Mouse (Mus musculus): ENCODE results near the gene Rarb. TPM values are rescaled to one million over a fixed set of nuclear protein-coding genes. Genes with fewer than 3 reads are reported as not detected.

Rarb gene
- polyA plus RNA-seq, 1 experiment, result 22.2 TPM

GRCm38 (mm10) chr14:16572755-16573340, 246.1 kb downstream of the Rarb start:
- no peak overlapping the region for H3K27ac ChIP-seq (ENCODE audit: insufficient read depth, low read length)
- no peak for TF ChIP-seq CTCF (IDR thresholded peaks at IDR 0.05; ENCODE audit: extremely low read depth, insufficient read depth, low read length)
- no peak for TF ChIP-seq POLR2A (IDR thresholded peaks at IDR 0.05; ENCODE audit: extremely low read depth, insufficient read depth, low read length)
- H3K4me1 ChIP-seq (ENCODE audit: control insufficient read depth, insufficient read depth, low read length), result peaks cover 1% of the 10 kb centered on the region; the same call in 1 of the 2 replicates
- H3K4me3 ChIP-seq (ENCODE audit: insufficient read depth, low read length), result peak overlapping the region; percentile 90; the same call in 1 of the 2 replicates

DNA sequence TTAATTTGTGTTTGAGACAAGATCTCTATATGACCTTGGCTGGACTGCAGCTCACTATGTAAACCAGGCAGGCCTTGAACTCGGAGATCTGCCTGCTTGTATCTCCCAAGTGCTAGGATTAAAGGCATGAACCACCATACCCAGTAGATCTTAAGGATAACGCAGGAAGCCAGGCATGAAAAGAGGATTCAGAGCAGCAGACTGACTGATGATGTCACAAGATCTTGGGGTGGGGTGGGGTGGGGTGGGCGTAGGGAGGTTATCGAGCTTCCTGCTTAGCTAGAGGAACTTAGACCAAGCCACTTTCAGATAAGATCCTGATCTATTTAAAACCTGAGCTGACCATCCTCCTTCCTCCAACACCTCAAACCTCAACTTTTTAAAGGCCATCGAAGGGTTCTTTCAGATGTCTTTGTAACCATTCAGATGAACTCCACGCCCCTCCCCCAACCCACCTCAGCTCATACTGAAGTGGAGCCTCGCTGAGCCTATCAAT, 249.4 kb downstream of the Rarb start:
- TF ChIP-seq POLR2A (IDR thresholded peaks at IDR 0.05; ENCODE audit: extremely low read depth, insufficient read depth, low read length) (no peak), CTCF (IDR thresholded peaks at IDR 0.05; ENCODE audit: extremely low read depth, insufficient read depth, low read length) (no peak)
- no peak overlapping the region for H3K4me3 ChIP-seq (ENCODE audit: insufficient read depth, low read length)
- no peak overlapping the region for H3K27ac ChIP-seq (ENCODE audit: insufficient read depth, low read length)
- H3K4me1 ChIP-seq (ENCODE audit: control insufficient read depth, insufficient read depth, low read length), result no peaks in the 10 kb centered on the region

DNA sequence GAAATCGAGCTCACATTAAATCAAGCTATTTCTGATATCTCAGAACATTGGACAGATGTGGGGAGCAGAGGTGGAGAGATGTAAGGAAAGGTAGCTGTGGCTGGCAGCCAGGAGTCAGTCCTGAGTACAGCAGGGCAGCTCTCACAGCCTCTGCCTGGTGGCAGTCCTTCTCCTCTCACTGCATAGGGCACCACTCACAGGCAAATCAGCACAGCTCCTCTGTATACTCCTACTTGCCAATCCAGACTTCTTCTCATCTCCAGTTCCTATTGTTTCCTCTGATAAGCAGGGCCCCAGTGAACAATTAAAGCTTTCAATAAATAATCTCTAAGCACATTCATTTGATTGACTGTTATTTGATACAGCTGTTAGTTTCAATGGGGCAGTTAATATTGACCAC, 252.0 kb downstream of the Rarb start:
- Histone ChIP-seq H3K4me3 (ENCODE audit: insufficient read depth, low read length) (no peak overlapping the region), H3K4me1 (ENCODE audit: control insufficient read depth, insufficient read depth, low read length) (no peaks in the 10 kb centered on the region; the same call in 1 of the 2 replicates), H3K27ac (ENCODE audit: insufficient read depth, low read length) (no peak overlapping the region)
- TF ChIP-seq POLR2A (IDR thresholded peaks at IDR 0.05; ENCODE audit: extremely low read depth, insufficient read depth, low read length) (no peak), CTCF (IDR thresholded peaks at IDR 0.05; ENCODE audit: extremely low read depth, insufficient read depth, low read length) (no peak)

DNA sequence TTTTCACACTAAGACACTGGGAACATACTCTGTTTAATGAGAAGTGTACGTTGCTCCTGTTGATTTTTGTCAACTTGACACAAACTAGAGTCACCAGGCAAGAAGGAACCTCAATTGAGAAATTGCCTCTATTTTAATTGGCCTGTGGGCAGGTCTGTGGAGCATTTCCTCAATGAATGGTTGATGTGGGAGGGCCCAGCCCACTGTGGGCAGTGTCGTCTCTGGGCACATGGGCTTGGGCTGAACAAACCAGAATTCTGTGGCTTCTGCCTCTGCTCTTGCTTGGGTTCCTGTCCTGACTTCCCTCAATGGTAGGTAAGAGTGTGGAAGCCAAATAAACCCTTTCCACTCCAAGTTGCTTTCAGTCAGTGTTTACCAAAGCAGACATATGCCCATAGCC, 255.0 kb downstream of the Rarb start:
- H3K4me3 ChIP-seq (ENCODE audit: insufficient read depth, low read length), result no peak overlapping the region
- TF ChIP-seq POLR2A (IDR thresholded peaks at IDR 0.05; ENCODE audit: extremely low read depth, insufficient read depth, low read length) (no peak), CTCF (IDR thresholded peaks at IDR 0.05; ENCODE audit: extremely low read depth, insufficient read depth, low read length) (no peak)
- no peaks in the 10 kb centered on the region; the same call in 1 of the 2 replicates for H3K4me1 ChIP-seq (ENCODE audit: control insufficient read depth, insufficient read depth, low read length)
- no peak overlapping the region for H3K27ac ChIP-seq (ENCODE audit: insufficient read depth, low read length)

DNA sequence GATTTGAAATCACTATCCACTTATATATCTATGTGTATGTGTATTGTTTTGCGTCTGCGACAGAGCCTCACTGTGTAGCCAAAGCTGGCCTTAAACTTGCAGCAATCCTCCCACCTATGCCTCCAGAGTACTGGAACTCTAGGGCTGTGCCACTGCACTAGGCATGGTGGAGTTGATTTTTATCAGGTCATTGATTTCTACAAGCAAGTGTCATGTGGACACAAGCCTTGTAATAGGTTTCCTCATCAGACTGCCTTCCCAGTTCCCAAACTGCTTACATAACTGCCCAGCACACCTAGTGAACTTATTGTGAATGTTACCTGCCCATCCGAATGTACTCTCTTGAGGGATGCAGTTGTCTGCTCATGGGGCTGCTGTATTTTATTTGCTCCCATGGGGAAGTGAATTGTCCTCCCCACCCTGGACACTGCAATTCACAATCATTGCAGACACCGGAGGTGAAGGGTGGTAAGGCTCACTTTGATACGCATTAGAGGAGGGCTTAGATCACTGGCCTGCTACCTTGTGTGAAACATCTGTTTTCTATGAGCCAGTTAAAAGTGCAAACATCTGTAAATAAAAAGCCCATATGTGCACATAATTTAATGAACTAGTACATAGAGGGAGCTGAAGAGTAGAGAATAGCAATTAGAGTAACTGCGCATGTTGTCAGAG, 257.3 kb downstream of the Rarb start:
- H3K4me1 ChIP-seq (ENCODE audit: control insufficient read depth, insufficient read depth, low read length), result no peaks in the 10 kb centered on the region; the same call in 1 of the 2 replicates
- H3K4me3 ChIP-seq (ENCODE audit: insufficient read depth, low read length), result no peak overlapping the region
- TF ChIP-seq CTCF (IDR thresholded peaks at IDR 0.05; ENCODE audit: extremely low read depth, insufficient read depth, low read length) (no peak), POLR2A (IDR thresholded peaks at IDR 0.05; ENCODE audit: extremely low read depth, insufficient read depth, low read length) (no peak)
- H3K27ac ChIP-seq (ENCODE audit: insufficient read depth, low read length), result no peak overlapping the region

- TF ChIP-seq CTCF (IDR thresholded peaks at IDR 0.05; ENCODE audit: extremely low read depth, insufficient read depth, low read length) (no peak), POLR2A (IDR thresholded peaks at IDR 0.05; ENCODE audit: extremely low read depth, insufficient read depth, low read length) (no peak)
- Histone ChIP-seq H3K4me1 (ENCODE audit: control insufficient read depth, insufficient read depth, low read length) (no peaks in the 10 kb centered on the region; the same call in 1 of the 2 replicates), H3K4me3 (ENCODE audit: insufficient read depth, low read length) (no peak overlapping the region), H3K27ac (ENCODE audit: insufficient read depth, low read length) (no peak overlapping the region)
Observed at GRCm38 (mm10) chr14:16559294-16560217, 259.4 kb downstream of the Rarb start.

GRCm38 (mm10) chr14:16558033-16558432, 260.9 kb downstream of the Rarb start:
- TF ChIP-seq CTCF (IDR thresholded peaks at IDR 0.05; ENCODE audit: extremely low read depth, insufficient read depth, low read length) (no peak), POLR2A (IDR thresholded peaks at IDR 0.05; ENCODE audit: extremely low read depth, insufficient read depth, low read length) (no peak)

GRCm38 (mm10) chr14:16554643-16555459, 264.1 kb downstream of the Rarb start:
- no peak for TF ChIP-seq CTCF (IDR thresholded peaks at IDR 0.05; ENCODE audit: extremely low read depth, insufficient read depth, low read length)
- TF ChIP-seq POLR2A (IDR thresholded peaks at IDR 0.05; ENCODE audit: extremely low read depth, insufficient read depth, low read length), result no peak
- no peak overlapping the region for H3K4me3 ChIP-seq (ENCODE audit: insufficient read depth, low read length)
- no peak overlapping the region for H3K27ac ChIP-seq (ENCODE audit: insufficient read depth, low read length)
- H3K4me1 ChIP-seq (ENCODE audit: control insufficient read depth, insufficient read depth, low read length), result no peaks in the 10 kb centered on the region

More at GRCm38 (mm10) chr14:16558033-16558432, 260.9 kb downstream of the Rarb start:
- H3K4me1 ChIP-seq (ENCODE audit: control insufficient read depth, insufficient read depth, low read length), result no peaks in the 10 kb centered on the region; the same call in 1 of the 2 replicates
- no peak overlapping the region for H3K4me3 ChIP-seq (ENCODE audit: insufficient read depth, low read length)
- no peak overlapping the region for H3K27ac ChIP-seq (ENCODE audit: insufficient read depth, low read length)

Data from cortical plate, adult 2 months (tissue).